Mouse (Mus musculus) hindbrain, embryonic 11.5 days (tissue): ENCODE measurements around the gene Spag9. TPM values are rescaled to one million over a fixed set of nuclear protein-coding genes. Genes with fewer than 3 reads are reported as not detected.

Source experiments
- ATAC-seq: fragments of 200-750 bp; cut with Nextera tagmentation; 2 replicates; pipeline ENCODE4 v1.8.0; 2017; ENCODE audit warnings: mild to moderate bottlenecking, moderate TSS enrichment, moderate library complexity; ENCODE audit not compliant: low FRiP score
- DNase-seq: peaks from one replicate; pipeline ENCODE4 v3.0.0-alpha.2; 2015; ENCODE audit warnings: low spot score
- H3K27ac ChIP-seq: fragments of 300-500 bp; sonication (generic); 2 replicates; pipeline ENCODE4 v1.5.1; 2014; ENCODE audit warnings: mild to moderate bottlenecking, low read depth, low read length
- H3K27me3 ChIP-seq: fragments of 300-500 bp; sonication (generic); 2 replicates; pipeline ENCODE4 v1.6.1; 2014; ENCODE audit warnings: mild to moderate bottlenecking, low read length, moderate library complexity, mixed read lengths; ENCODE audit not compliant: control insufficient read depth, insufficient read depth
- H3K36me3 ChIP-seq: fragments of 300-500 bp; sonication (generic); 2 replicates; pipeline ENCODE4 v1.6.1; 2014; ENCODE audit warnings: mild to moderate bottlenecking, low read length, moderate library complexity, mixed read lengths; ENCODE audit not compliant: control insufficient read depth, insufficient read depth
- H3K4me1 ChIP-seq: fragments of 300-500 bp; sonication (generic); replicated peaks from 2 replicates; pipeline ENCODE4 v1.6.1; 2014; ENCODE audit warnings: low read length, mixed read lengths; ENCODE audit not compliant: control insufficient read depth, insufficient read depth
- H3K4me2 ChIP-seq: fragments of 300-500 bp; sonication (generic); replicated peaks from 2 replicates; pipeline ENCODE4 v1.6.1; 2014; ENCODE audit warnings: mild to moderate bottlenecking, low read depth, low read length
- H3K4me3 ChIP-seq: fragments of 300-500 bp; sonication (generic); 2 replicates; pipeline ENCODE4 v1.5.1; 2014; ENCODE audit warnings: low read depth, low read length
- H3K9ac ChIP-seq: fragments of 300-500 bp; sonication (generic); 2 replicates; pipeline ENCODE4 v1.6.1; 2014; ENCODE audit warnings: low read depth, low read length
- H3K9me3 ChIP-seq: fragments of 300-500 bp; sonication (generic); 2 replicates; pipeline ENCODE4 v1.6.1; 2016; ENCODE audit warnings: low read length; ENCODE audit not compliant: control insufficient read depth
- WGBS: fragments of 180-500 bp; shearing (Covaris S2); extraction: QIAGEN DNeasy Blood & Tissue Kit; methylation state at CpG from one replicate; pipeline ENCODE4 v1.1.7; 2014; 5-methylcytosine and 5-hydroxymethylcytosine counted together
- polyA plus RNA-seq: library from polyadenylated mRNA; unstranded; fragments of >200 nt; fragmentation: Nextera tagmentation; extraction: Ambion mirVana; gene quantifications from 2 replicates; pipeline ENCODE4 v1.2.1, GENCODE M21; 2014

Gene Spag9
- polyA plus RNA-seq, 1 experiment from 2014 or later: 107 TPM

DNA sequence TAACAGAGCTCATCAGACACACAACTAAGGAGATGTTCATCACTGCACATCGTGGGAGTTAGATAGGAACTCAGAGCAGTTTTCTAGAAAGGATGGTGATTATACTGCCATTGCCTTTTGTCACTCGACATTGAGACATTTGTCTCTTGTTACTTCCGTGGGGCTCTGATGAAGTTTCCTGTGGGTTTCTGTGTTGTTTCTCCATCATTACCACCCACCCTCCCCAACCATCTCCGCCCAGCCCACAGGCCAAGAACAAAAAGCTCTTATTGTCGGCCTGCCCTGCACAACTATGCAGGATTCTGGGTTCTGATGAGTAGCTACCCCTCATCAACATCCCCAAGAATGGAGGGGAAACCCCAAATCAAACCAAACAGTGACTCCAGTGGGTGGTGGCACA is 173.7 kb downstream of the Spag9 start:
- 71% methylated on average over 5 of the region's 5 CpGs for WGBS
- H3K27ac ChIP-seq: no peak overlapping the region
- no peak for ATAC-seq
- H3K9me3 ChIP-seq: no peaks in the 10 kb centered on the region
- H3K36me3 ChIP-seq: no peaks in the 10 kb centered on the region
- no peak overlapping the region for H3K4me2 ChIP-seq
- no peak for DNase-seq
- H3K4me3 ChIP-seq: no peak overlapping the region
- no peaks in the 10 kb centered on the region for H3K27me3 ChIP-seq
- no peak overlapping the region for H3K9ac ChIP-seq
- H3K4me1 ChIP-seq: no peaks in the 10 kb centered on the region

DNA sequence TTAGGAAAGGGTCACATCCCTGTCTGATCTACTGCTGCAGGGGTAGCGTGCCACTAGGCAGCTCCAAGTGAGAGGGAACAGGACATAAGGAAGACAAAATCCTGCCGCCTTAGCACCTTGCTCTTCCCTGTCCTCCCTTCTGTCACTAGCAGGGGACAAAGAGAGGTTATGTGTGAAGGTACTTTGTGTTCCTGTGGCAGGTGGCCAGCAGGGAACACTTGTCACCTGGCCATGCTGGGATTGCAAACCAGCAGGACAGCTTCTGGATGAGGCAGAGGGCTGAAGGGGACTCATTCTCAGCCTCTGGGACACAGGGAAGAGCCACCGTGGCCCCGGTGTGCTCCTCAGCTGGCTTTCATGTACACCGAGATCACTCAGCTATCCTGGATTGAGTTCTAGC is 175.8 kb downstream of the Spag9 start:
- Histone ChIP-seq H3K4me1 (no peaks in the 10 kb centered on the region), H3K9me3 (no peaks in the 10 kb centered on the region), H3K36me3 (no peaks in the 10 kb centered on the region), H3K4me3 (no peak overlapping the region), H3K27ac (no peak overlapping the region), H3K27me3 (no peaks in the 10 kb centered on the region), H3K9ac (no peak overlapping the region), H3K4me2 (no peak overlapping the region)
- DNase-seq: no peak
- no peak for ATAC-seq
- WGBS: 86% methylated on average over 5 of the region's 5 CpGs

DNA sequence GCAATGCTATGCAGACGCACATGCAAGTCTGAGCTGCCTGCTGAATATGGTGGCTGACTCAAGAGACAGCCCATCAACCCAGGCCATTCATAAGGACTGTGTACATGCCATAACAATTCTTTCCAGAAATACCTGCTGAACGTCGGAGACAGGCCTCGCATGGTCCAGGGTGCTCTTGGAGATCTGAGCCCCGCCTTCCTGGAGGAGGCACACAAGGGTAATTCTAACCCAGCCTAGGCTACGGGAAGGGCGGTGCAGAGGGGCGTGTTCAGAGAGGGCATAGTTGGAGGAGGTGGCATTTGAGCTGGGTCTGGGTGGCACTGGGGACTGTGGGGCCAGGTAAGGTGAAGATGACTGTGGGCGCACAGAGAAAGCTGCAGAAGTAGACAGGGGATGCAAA is 176.3 kb downstream of the Spag9 start:
- Histone ChIP-seq H3K9me3 (no peaks in the 10 kb centered on the region), H3K4me1 (no peaks in the 10 kb centered on the region), H3K4me3 (no peak overlapping the region), H3K4me2 (no peak overlapping the region), H3K27me3 (no peaks in the 10 kb centered on the region), H3K36me3 (no peaks in the 10 kb centered on the region), H3K9ac (no peak overlapping the region), H3K27ac (no peak overlapping the region)
- DNase-seq: no peak
- no peak for ATAC-seq
- 85% methylated on average over 9 of the region's 9 CpGs for WGBS

DNA sequence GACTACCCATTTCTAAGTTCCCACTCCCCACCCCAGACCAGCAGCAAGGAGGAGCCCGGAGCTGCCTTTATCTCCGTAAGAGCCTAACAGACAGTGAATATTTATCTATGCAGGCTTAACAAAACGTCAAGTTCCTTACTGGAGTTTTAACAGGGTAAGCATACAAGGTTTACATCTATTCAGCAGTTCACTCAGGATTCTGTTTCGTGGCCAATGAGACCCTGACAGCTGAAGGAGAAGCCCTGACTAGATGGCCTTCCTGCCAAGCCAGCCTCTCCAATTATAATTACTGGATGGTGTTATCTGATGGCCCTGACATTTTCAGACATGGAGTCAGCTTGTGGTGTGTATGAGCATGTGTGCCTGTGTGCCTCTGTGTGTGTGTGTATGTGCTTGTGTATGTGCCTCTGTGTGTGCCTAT is 177.8 kb downstream of the Spag9 start:
- Histone ChIP-seq H3K4me1 (no peaks in the 10 kb centered on the region), H3K9ac (no peak overlapping the region), H3K36me3 (no peaks in the 10 kb centered on the region), H3K27me3 (no peaks in the 10 kb centered on the region), H3K27ac (no peak overlapping the region), H3K9me3 (no peaks in the 10 kb centered on the region), H3K4me3 (no peak overlapping the region), H3K4me2 (no peak overlapping the region)
- ATAC-seq: no peak
- 70% methylated on average over 4 of the region's 4 CpGs for WGBS
- DNase-seq: no peak

DNA sequence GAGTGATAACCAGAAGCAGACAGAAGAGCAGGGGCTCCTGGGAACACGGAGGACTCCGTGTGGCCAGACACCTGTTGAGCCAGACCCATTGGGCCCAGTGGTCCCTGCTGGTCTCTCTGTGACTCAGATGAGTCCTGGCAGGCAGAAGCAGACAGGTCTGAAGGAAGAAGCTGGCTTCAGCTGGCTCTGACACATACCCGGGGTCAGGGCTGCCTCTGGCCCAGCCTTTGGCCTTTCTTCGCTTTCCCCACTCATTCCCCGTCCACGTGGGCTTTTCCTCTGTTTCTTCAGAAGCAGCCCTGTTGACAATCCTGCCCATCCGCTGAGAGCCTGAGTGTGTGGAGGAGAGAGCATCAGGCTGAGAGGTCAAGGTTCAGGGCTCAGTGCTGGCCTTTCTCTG is 179.4 kb downstream of the Spag9 start:
- Histone ChIP-seq H3K4me2 (no peak overlapping the region), H3K27me3 (no peaks in the 10 kb centered on the region), H3K36me3 (no peaks in the 10 kb centered on the region), H3K9ac (no peak overlapping the region), H3K9me3 (no peaks in the 10 kb centered on the region), H3K4me3 (no peak overlapping the region), H3K4me1 (no peaks in the 10 kb centered on the region), H3K27ac (no peak overlapping the region)
- ATAC-seq: no peak
- DNase-seq: no peak
- 60% methylated on average over 7 of the region's 7 CpGs for WGBS

Other genes with a start within 250 kb of the Spag9 start
- gene Utp18, start 110.3 kb upstream of the Spag9 start, polyA plus RNA-seq: 48.3 and 50.7 TPM in 2 replicates
- gene Mbtd1, start 110.2 kb upstream of the Spag9 start, polyA plus RNA-seq: 30.1 and 37.6 TPM in 2 replicates
- 140 and 142 TPM in 2 replicates for gene Nme2, start 39.8 kb upstream of the Spag9 start, polyA plus RNA-seq
- gene Gm20390, start 27.8 kb upstream of the Spag9 start, polyA plus RNA-seq: 393 and 395 TPM in 2 replicates
- gene Nme1, start 27.6 kb upstream of the Spag9 start, polyA plus RNA-seq: 198 and 206 TPM in 2 replicates
- gene Tob1, start 215.4 kb downstream of the Spag9 start, polyA plus RNA-seq: 36.7 and 38.9 TPM in 2 replicates
- 0.95 and 1.8 TPM in 2 replicates for gene Wfikkn2, start 249.9 kb downstream of the Spag9 start, polyA plus RNA-seq